Mouse (Mus musculus): ENCODE measurements at regions not wholly inside any gene's neighbourhood (a gene's known extent, or its start where the extent isn't known, plus 50 kb on each side); places are given as distances from the start of the nearest gene placed in this dataset.
A peak's percentile ranks its signal among the peaks of the same experiment; 100 is the strongest.

- DNase-seq: no peak
These were observed 55.6 kb upstream of the Ccdc190 start for GRCm38 (mm10) chr1:169872865-169873264.

- no peak for DNase-seq
These were observed 59.8 kb upstream of the Ccdc190 start for GRCm38 (mm10) chr1:169868636-169869035.

GRCm38 (mm10) chr1:169867453-169867852, 61.0 kb upstream of the Ccdc190 start:
- DNase-seq: no peak

GRCm38 (mm10) chr1:169866840-169867239, 61.6 kb upstream of the Ccdc190 start:
- DNase-seq: no peak

GRCm38 (mm10) chr1:169859041-169859440, 69.4 kb upstream of the Ccdc190 start:
- no peak for DNase-seq

- no peak for DNase-seq
These were observed 76.8 kb upstream of the Ccdc190 start for GRCm38 (mm10) chr1:169851663-169852062.

- DNase-seq: peak; percentile 49
These were observed 80.0 kb upstream of the Ccdc190 start for GRCm38 (mm10) chr1:169848254-169849015.

GRCm38 (mm10) chr1:169842490-169842889, 86.0 kb upstream of the Ccdc190 start:
- DNase-seq: no peak

GRCm38 (mm10) chr1:169840948-169841347, 87.5 kb upstream of the Ccdc190 start:
- no peak for DNase-seq

- no peak for DNase-seq
These were observed 88.3 kb upstream of the Ccdc190 start for GRCm38 (mm10) chr1:169840056-169840728.

- no peak for DNase-seq
These were observed 85.9 kb upstream of the Rgs4 start for GRCm38 (mm10) chr1:169833385-169833784.

GRCm38 (mm10) chr1:169831326-169832066, 84.1 kb upstream of the Rgs4 start:
- no peak for DNase-seq

GRCm38 (mm10) chr1:169830596-169830995, 83.2 kb upstream of the Rgs4 start:
- no peak for DNase-seq

- DNase-seq: no peak
These were observed 74.6 kb upstream of the Rgs4 start for GRCm38 (mm10) chr1:169822034-169822433.

- DNase-seq: no peak
These were observed 72.0 kb upstream of the Rgs4 start for GRCm38 (mm10) chr1:169819404-169819949.

GRCm38 (mm10) chr1:169816939-169817338, 69.5 kb upstream of the Rgs4 start:
- DNase-seq: peak; percentile 17

- no peak for DNase-seq
These were observed 65.2 kb upstream of the Rgs4 start for GRCm38 (mm10) chr1:169812512-169813101.

- DNase-seq: no peak
These were observed 56.1 kb upstream of the Rgs4 start for GRCm38 (mm10) chr1:169803428-169804138.

GRCm38 (mm10) chr1:169802868-169803267, 55.4 kb upstream of the Rgs4 start:
- DNase-seq: no peak

- no peak for DNase-seq
These were observed 54.8 kb upstream of the Rgs4 start for GRCm38 (mm10) chr1:169802053-169802830.
